Mouse (Mus musculus) liver, embryonic 14.5 days (tissue): ENCODE measurements around the gene Ccrl2.

ENCODE experiments used
- CTCF ChIP-seq: IDR thresholded peaks from 2 replicates; pipeline ENCODE4 v1.5.1; 2016; ENCODE audit warnings: antibody characterized with exemption, low read depth, control low read depth
- EP300 ChIP-seq: IDR thresholded peaks from 2 replicates; pipeline ENCODE4 v1.6.1; 2016; ENCODE audit warnings: antibody characterized with exemption, low read depth

DNA sequence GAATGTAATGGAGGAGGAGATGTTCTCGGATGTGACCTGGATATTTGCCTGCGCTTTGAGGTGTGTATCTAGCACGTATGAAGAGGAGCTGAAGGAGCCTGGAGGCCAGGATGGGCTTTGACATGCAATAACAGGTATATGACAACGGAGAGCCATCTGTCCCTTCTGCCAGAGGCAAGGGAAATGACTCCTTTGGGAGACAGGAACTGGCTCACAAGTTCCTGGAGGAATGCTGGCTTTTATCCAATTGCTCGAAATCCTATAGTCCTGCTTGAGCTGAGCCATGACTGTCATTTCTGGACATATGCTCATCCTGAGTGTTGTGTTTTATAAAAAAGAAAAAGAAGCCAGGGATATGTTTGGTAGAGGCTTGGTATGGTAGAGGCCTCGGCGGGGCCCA lies 31.6 kb upstream of the Ccrl2 start:
- TF ChIP-seq EP300, result no peak
- no peak for TF ChIP-seq CTCF
